Mouse (Mus musculus) heart, embryonic 14.5 days (tissue): ENCODE data around the gene Tob1. TPM values are rescaled to one million over a fixed set of nuclear protein-coding genes. Genes with fewer than 3 reads are reported as not detected.

ENCODE experiments used
- ATAC-seq: fragments of 200-750 bp; cut with Nextera tagmentation; 2 replicates; pipeline ENCODE4 v1.8.0; 2017; ENCODE audit warnings: low read depth, moderate TSS enrichment; ENCODE audit not compliant: insufficient number of reproducible peaks, insufficient read depth, low FRiP score
- H3K27ac ChIP-seq, 2 experiments: fragments of 200-500 bp in 1 of 2; fragments of 300-500 bp in 1 of 2; sonication (generic) in 1 of 2; replicated peaks in 1 of 2; 2 replicates each; pipeline ENCODE4 v1.5.1; 2012 to 2014; ENCODE audit warnings: low read depth in 2 of 2, low read length in 2 of 2, control low read depth in 1 of 2, mild to moderate bottlenecking in 1 of 2, mixed read lengths in 1 of 2; ENCODE audit not compliant: control insufficient read depth in 1 of 2, insufficient read depth in 1 of 2
- H3K27me3 ChIP-seq: fragments of 300-500 bp; sonication (generic); 2 replicates; pipeline ENCODE4 v1.6.1; 2014; ENCODE audit warnings: mild to moderate bottlenecking, low read length, control low read depth; ENCODE audit not compliant: control insufficient read depth, insufficient read depth
- H3K36me3 ChIP-seq: fragments of 300-500 bp; sonication (generic); 2 replicates; pipeline ENCODE4 v1.6.1; 2014; ENCODE audit warnings: mild to moderate bottlenecking, control low read depth, low read length, mixed read lengths; ENCODE audit not compliant: control insufficient read depth, insufficient read depth
- H3K4me1 ChIP-seq, 2 experiments: fragments of 200-500 bp in 1 of 2; fragments of 300-500 bp in 1 of 2; sonication (generic) in 1 of 2; 2 replicates each; pipeline ENCODE4 v1.6.1; 2012 to 2014; ENCODE audit warnings: low read length in 2 of 2, control low read depth in 1 of 2, mixed read lengths in 1 of 2; ENCODE audit not compliant: control insufficient read depth in 2 of 2, insufficient read depth in 2 of 2
- H3K4me2 ChIP-seq: fragments of 300-500 bp; sonication (generic); 2 replicates; pipeline ENCODE4 v1.6.1; 2014; ENCODE audit warnings: mild to moderate bottlenecking, low read length
- H3K4me3 ChIP-seq, 2 experiments: fragments of 200-500 bp in 1 of 2; fragments of 300-500 bp in 1 of 2; sonication (generic) in 1 of 2; 2 replicates each; pipeline ENCODE4 v1.5.1; 2012 to 2014; ENCODE audit warnings: low read length in 2 of 2, mild to moderate bottlenecking in 2 of 2, control low read depth in 1 of 2, low read depth in 1 of 2, moderate library complexity in 1 of 2; ENCODE audit not compliant: control insufficient read depth in 1 of 2, insufficient read depth in 1 of 2
- H3K9ac ChIP-seq: fragments of 300-500 bp; sonication (generic); 2 replicates; pipeline ENCODE4 v1.6.1; 2014; ENCODE audit warnings: mild to moderate bottlenecking, low read length
- H3K9me3 ChIP-seq: fragments of 300-500 bp; sonication (generic); 2 replicates; pipeline ENCODE4 v1.6.1; 2016; ENCODE audit warnings: low read length, control low read depth; ENCODE audit not compliant: control insufficient read depth
- WGBS: fragments of 180-500 bp; shearing (Covaris S2); extraction: QIAGEN DNeasy Blood & Tissue Kit; methylation state at CpG from one replicate; pipeline ENCODE4 v1.1.7; 2014; 5-methylcytosine and 5-hydroxymethylcytosine counted together
- polyA plus RNA-seq: library from polyadenylated mRNA; unstranded; fragments of >200 nt; fragmentation: Nextera tagmentation; extraction: Ambion mirVana; gene quantifications from 2 replicates; pipeline ENCODE4 v1.2.1, GENCODE M21; 2014

Gene Tob1
- polyA plus RNA-seq, 1 experiment from 2014 or later: 38.2 TPM

DNA sequence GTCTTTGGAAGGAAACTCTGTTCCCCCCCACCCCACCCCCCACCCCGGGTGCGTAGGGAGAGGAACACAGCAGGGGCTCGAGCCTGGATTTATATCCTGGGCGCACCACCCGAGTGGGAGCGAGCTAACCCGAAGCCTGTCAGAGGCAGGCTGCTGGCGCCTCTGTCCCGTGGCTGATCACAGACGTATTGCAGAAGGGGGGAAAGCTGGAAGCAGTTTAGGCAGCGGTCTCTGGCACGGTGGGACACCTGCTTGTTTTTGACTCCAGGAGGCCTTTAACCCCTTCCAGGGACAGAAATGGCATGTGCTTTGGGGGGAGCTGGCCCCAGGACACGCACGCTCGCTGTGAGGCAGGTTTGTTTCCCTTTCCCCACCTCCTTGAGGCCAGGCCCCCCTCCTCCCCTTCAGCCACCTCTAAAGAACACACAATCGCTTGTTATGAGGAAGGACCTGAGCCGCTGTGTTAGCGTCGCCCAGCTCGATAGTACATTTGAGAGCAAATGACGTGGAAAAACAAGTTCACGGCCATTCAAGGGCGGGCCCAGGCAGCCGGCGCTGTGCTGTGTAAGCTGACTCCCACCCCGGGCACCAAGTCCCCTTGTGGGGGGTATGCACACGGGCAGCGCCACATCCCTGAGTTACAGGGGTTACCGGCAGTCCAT, 31.6 kb downstream of the Tob1 start:
- Histone ChIP-seq H3K4me1 (peaks cover 25 to 28% of the 10 kb centered on the region in 2 experiments), H3K9me3 (no peaks in the 10 kb centered on the region), H3K4me2 (peak overlapping the region; percentile 64), H3K36me3 (no peaks in the 10 kb centered on the region), H3K9ac (peak overlapping the region; percentile 63), H3K27ac (0 out of 4 replicates have a peak overlapping the region, but pooled peaks of 1 of the 2 experiments have one; percentile 25), H3K4me3 (peak overlapping the region; percentile 34), H3K27me3 (no peaks in the 10 kb centered on the region)
- ATAC-seq: peak; percentile 51; the same call in 1 of the 2 replicates
- WGBS: 3% methylated on average over 29 of the region's 29 CpGs

DNA sequence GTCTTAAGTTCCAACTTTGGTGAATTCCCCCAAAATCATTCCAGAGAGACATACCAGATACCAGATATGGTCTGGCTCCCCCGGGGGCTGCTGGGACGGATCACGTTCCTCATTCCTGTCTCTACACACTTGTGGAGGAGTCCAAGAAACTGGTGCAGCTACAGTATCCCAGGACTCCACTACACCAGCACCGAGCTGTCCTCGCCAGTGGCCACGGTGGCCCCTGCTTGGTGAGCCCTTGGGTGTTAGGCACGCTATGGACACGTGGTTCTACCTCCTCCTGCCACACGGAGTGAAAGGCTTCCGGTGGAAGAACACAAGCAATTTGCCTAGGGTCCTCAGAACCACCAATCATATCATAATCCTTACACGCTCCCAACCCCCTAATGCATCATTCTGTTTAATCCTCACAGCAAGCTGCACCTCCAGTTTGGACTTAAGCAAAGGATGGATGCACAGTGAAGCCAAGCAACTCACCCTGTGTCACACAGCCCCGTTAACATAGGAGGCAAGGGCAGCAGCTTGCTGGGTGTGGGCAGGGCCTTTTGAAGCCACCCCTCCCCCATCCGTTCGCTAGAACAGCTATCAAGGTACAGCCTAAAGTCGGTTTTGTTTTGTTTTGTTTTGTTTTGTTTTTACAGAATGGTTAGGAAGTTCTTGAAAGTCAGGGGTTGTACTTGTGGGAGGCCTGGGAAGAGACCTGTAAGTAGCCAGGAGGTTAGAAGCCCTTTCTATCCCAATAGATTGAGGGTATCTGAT, 32.3 kb downstream of the Tob1 start:
- no peak overlapping the region; a peak in 1 of 4 replicates for H3K27ac ChIP-seq

GRCm38 (mm10) chr11:94244385-94244784, 33.1 kb downstream of the Tob1 start:
- H3K4me3 ChIP-seq: no peak overlapping the region
- no peak overlapping the region for H3K27ac ChIP-seq
- ATAC-seq: no peak
- no peaks in the 10 kb centered on the region for H3K36me3 ChIP-seq
- no peaks in the 10 kb centered on the region for H3K9me3 ChIP-seq
- no peak overlapping the region for H3K4me2 ChIP-seq
- 64% methylated on average over 9 of the region's 9 CpGs for whole genome bisulfite sequencing
- H3K9ac ChIP-seq: no peak overlapping the region
- no peaks in the 10 kb centered on the region for H3K27me3 ChIP-seq
- peaks cover 25 to 28% of the 10 kb centered on the region in 2 experiments for H3K4me1 ChIP-seq

More for the DNA sequence above, 32.3 kb downstream of the Tob1 start:
- Histone ChIP-seq H3K27me3 (no peaks in the 10 kb centered on the region), H3K4me1 (peaks cover 25 to 28% of the 10 kb centered on the region in 2 experiments), H3K9me3 (no peaks in the 10 kb centered on the region), H3K36me3 (no peaks in the 10 kb centered on the region), H3K4me2 (peak overlapping the region; percentile 64), H3K4me3 (peak overlapping the region; percentile 34; a peak in 3 of 4 replicates), H3K9ac (peak overlapping the region; percentile 63)
- 24% methylated on average over 15 of the region's 15 CpGs for WGBS
- ATAC-seq: no peak

DNA sequence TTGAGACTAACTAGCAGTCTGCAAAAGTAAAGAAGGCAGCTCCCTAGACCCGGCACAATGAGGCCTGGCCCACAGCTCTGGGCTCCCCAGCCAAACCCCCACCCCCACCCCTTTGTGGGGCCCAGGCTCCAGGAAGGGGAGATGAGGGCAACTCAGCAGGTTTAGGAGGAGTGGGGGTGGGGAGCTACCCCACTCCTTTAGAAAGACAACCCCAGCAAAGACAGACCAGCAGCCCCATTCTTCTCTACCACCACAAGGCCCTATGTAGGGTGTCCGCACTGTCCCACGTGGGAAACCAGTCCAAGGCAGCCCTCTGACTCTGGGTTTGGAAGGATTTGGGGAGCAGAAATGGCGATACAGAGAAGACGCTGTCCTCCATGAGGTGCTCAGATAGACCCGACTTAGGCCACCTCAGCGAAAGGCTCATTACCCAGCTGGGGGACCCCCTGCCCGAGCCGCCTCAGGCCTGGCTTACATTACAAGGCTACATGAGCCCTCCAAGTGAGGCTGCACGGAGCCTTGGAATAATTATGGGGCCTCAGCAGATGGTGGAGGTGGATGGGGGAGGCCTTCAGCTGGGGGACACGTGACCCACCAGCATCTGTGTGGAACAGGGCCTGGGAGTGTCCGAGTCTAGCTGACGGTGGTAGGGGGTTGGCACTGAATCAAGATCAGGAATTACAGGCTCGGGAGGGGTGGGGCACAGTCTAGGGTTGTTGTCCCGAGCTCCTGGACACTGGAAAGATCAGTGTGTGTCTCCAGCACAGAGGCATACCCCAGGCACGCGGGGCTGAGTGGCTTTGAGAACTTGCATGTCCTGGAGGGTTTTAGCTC, 34.9 kb downstream of the Tob1 start, which contains the start of gene Wfikkn2:
Gene Wfikkn2, minus strand, starts transcription at position 51 of the 834 bp plus-strand sequence.
- WGBS: 58% methylated on average over 17 of the region's 17 CpGs

DNA sequence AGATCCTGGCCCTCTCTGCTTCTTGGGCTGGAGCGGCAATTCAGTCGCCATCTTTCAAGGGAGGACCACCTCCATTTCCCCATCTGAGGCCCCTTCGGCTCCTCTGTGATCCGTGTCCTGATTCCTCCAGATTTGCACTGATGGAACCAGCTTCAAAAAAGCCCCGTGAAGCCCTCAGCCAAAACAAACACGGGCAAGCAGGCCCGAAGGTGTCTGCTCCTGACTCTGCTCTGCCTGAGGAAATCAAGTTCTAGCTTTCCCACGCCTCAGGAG, 35.5 kb downstream of the Tob1 start:
- 64% methylated on average over 8 of the region's 8 CpGs for WGBS
- Histone ChIP-seq H3K9ac (peak overlapping the region; percentile 16; the same call in 1 of the 2 replicates), H3K27ac (no peak overlapping the region), H3K4me1 (peaks cover 21 to 28% of the 10 kb centered on the region in 2 experiments), H3K4me3 (no peak overlapping the region), H3K27me3 (no peaks in the 10 kb centered on the region), H3K36me3 (no peaks in the 10 kb centered on the region), H3K4me2 (no peak overlapping the region), H3K9me3 (no peaks in the 10 kb centered on the region)
- ATAC-seq: no peak

More for the DNA sequence above, 34.9 kb downstream of the Tob1 start, which contains the start of gene Wfikkn2:
- Histone ChIP-seq H3K9me3 (no peaks in the 10 kb centered on the region), H3K4me1 (peaks cover 21 to 28% of the 10 kb centered on the region in 2 experiments), H3K27me3 (no peaks in the 10 kb centered on the region), H3K27ac (no peak within 1 kb of the TSS), H3K9ac (peak within 1 kb of the TSS; percentile 16; the same call in 1 of the 2 replicates), H3K36me3 (no peaks in the 10 kb centered on the region), H3K4me2 (no peak within 1 kb of the TSS), H3K4me3 (no peak within 1 kb of the TSS)
- ATAC-seq: peak; percentile 45; the same call in 1 of the 2 replicates

DNA sequence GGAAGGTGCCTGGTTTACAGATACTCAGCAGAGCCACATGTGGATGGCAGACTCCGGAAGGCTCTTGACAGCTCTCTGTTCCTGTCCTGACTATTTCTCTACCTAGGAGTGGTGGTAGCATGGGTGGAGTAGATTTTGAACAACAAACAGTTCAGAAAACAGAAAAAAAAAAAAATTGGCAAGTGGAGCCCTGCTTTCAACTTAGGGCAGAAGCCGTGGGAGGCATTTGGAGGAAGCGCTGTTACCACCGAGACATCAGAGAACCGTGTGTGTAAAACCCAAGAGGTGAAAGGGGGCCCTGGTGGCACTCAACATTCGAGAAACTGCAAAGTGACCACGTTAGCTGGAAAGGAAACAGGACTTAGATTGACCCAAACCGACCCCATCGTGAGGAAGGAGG, 41.9 kb downstream of the Tob1 start:
- Histone ChIP-seq H3K9me3 (no peaks in the 10 kb centered on the region), H3K27ac (no peak overlapping the region), H3K4me3 (no peak overlapping the region), H3K36me3 (no peaks in the 10 kb centered on the region), H3K27me3 (no peaks in the 10 kb centered on the region), H3K9ac (no peak overlapping the region), H3K4me1 (0 out of 4 replicates have a peak, but pooled peaks cover 0 to 2% of the 10 kb centered on the region in 2 experiments), H3K4me2 (no peak overlapping the region)
- 79% methylated on average over 9 of the region's 9 CpGs for WGBS
- no peak for ATAC-seq

DNA sequence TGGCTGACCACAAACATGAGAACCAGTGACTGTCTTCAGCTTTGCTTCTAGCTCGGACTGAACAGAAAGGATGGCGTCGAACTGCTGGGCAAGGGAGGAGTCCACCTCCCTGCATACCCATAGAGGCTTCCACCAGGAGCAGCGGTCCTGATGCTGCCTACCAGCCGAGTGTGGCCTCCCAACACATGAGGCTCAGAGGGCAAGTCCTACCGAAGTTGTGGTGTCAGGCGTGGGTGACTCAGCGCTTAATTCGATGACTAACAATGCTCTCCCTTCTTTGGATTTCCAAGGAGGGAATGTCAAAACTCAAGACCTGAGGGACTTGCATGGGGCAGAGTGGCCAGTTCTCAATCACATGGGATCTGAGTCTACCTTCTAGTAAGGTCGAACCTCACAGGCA, 42.4 kb downstream of the Tob1 start:
- no peaks in the 10 kb centered on the region for H3K9me3 ChIP-seq
- no peak overlapping the region for H3K4me2 ChIP-seq
- ATAC-seq: no peak
- no peak overlapping the region for H3K27ac ChIP-seq
- WGBS: 82% methylated on average over 10 of the region's 10 CpGs
- H3K9ac ChIP-seq: no peak overlapping the region
- H3K36me3 ChIP-seq: no peaks in the 10 kb centered on the region
- no peaks in the 10 kb centered on the region for H3K27me3 ChIP-seq
- H3K4me1 ChIP-seq: 0 out of 4 replicates have a peak, but pooled peaks cover 0 to 2% of the 10 kb centered on the region in 2 experiments
- H3K4me3 ChIP-seq: no peak overlapping the region
